Mouse (Mus musculus): ENCODE measurements around the gene Rassf4.

Gene Rassf4

DNA sequence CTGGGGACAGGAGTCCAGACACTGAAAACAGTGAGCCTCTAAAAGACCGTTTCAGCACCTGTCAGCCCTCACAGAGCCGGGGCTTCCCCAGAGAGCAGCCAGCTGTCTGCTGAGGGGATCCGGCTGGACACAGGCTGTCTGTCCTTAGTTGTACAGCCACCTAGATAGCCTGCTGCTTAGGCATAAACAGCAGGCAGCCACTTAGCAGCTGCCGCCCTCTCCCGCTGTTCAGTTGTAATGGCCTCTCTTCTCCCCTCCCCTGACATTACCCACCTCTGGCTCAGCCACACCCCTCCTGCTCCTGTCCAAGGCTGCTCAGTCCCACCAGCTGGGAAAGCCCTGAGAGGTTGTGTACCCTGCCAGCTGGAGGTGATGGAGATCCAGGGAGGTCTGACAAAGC, 2.7 kb downstream of the Rassf4 start:
- no peak for DNase-seq (ENCODE audit: low spot score)

DNA sequence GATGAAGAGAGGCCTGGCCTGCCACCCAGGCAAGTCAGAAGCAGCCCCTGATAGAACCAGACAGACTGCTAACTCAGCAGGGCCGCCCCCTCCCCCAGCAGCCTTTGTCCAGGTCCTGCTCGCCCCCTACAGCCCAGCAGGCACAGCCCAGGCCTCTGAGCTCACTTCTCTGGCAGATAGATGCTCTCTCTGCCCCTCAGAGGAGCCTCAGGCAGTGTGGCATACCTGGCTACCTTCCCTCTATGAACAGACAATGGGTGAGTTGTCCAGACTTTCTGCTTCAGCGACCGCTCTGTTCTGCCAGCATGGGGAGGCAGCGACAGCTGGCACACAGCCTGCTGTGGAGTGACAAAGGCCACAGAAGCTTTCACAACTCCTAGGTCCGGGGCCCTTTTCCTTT, 3.6 kb downstream of the Rassf4 start:
- DNase-seq (ENCODE audit: low spot score): no peak

DNA sequence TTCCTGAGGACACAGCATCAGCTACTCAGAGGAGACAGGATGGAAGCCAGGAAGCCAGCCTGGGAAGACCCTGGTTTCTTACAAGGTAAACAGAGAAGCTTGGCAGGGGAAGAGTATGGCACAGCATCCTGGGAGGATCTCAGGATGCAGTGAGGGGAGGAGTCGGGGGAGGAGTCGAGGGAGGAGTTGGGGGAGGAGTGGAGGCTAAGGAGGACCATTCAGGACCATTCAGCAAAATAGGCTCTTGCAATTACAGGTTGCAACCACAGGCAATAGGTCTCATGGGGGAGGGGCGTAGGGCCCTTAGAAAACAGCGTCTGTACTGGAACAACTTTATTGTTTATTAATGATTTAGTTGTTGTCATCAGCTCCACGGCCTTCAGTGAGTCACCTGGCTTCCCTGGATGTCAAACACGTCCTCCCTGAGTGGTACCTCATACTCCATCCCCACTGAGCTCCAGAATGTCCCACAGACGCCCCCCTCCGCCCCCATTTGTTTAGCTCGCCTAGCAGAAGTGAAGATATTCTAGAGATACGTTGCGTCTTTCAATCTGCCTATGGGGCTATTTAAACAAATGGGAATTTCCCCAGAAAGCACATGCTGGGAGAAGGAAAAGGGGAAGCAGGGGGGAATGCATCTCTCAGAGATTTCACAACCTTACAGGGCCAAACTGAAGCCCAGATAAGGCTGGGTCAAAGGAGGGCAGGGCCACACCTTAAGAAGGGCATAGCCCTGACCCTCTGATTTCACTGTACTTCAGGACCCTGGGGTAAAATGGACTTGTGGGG, 4.9 kb downstream of the Rassf4 start:
- DNase-seq (ENCODE audit: low spot score): no peak

GRCm38 (mm10) chr6:116667382-116667781, 6.4 kb downstream of the Rassf4 start:
- no peak for DNase-seq (ENCODE audit: low spot score)

DNA sequence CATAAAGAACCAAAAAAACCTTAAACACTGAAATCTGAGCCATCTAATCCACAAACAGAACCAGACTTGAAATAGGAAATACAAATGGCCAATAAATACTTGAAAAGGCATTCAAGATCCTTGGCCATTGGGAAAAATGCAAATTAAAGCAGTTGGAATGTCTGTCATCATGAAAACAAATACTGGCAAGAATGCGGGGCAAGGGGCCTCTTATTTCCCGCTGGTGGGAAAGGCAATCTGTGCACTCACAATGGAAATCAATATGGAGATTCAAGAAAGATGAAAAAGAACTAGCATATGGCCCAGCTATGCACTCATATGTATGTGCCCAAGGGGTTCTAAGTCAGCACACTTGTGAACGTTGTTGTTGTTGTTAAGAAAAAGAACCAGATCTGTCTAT, 6.9 kb downstream of the Rassf4 start:
- DNase-seq (ENCODE audit: low spot score): no peak

GRCm38 (mm10) chr6:116666085-116666750, 7.5 kb downstream of the Rassf4 start:
- no peak for DNase-seq (ENCODE audit: low spot score)

GRCm38 (mm10) chr6:116664830-116665229, 8.9 kb downstream of the Rassf4 start:
- DNase-seq (ENCODE audit: low spot score): no peak

GRCm38 (mm10) chr6:116664031-116664430, 9.7 kb downstream of the Rassf4 start:
- DNase-seq (ENCODE audit: low spot score): no peak

DNA sequence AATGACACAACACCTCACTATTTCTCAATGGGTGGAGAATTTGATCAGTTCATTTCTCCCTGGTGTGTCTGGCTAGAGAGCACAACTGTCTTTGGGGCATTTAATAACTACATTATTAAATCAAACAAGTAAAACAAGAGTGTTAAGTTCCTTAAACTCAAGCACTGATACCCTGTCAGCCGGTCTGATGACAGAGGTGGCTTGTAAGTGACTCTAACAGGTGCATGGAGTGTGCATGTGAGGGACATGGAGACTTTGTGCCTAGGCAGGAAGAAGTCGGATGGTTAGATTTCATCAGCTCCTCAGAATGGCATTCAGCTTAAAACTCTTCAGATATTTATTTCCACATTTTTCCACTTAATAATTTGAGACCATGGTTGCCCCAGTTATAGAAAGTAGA, 10.4 kb downstream of the Rassf4 start:
- no peak for DNase-seq (ENCODE audit: low spot score)

DNA sequence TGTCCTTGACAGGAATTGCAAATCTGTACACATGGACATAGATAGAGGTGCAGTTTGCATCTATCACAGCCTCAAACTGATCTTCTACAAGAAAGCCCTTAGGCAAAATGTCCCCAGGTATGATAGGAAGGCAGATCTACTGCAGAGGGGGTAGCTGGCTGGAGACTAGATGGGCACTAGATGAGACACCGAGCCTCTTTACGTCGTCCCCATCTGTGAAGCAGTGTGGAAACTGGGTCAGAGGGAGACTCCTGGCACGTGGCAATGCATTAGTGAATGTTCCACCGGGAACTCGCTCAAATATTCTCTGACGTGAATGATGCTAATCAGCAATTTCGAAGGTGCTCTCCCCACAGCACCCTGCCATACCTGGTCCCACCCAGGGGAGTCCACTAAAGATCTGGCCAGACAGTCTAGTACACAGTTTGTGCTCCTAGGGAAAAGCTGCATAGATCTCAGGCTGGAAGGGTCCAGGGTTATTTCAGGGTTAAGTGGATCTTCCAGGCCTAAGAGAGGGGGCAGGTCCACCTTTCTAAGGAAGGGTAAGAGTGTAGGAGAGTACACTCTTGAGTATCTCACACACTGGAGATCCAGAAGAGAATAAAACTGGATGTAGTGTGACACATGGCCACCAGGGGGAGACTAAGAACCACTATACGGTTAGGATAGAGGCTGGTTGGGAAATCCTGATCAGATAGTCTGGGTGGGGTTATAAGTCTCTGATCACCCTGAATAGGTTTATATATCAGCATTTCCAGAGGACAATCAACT, 19.9 kb downstream of the Rassf4 start:
- peak; percentile 28 for DNase-seq (ENCODE audit: low spot score)

- no peak for DNase-seq (ENCODE audit: low spot score)
These were observed 20.6 kb downstream of the Rassf4 start for GRCm38 (mm10) chr6:116653191-116653590.

DNA sequence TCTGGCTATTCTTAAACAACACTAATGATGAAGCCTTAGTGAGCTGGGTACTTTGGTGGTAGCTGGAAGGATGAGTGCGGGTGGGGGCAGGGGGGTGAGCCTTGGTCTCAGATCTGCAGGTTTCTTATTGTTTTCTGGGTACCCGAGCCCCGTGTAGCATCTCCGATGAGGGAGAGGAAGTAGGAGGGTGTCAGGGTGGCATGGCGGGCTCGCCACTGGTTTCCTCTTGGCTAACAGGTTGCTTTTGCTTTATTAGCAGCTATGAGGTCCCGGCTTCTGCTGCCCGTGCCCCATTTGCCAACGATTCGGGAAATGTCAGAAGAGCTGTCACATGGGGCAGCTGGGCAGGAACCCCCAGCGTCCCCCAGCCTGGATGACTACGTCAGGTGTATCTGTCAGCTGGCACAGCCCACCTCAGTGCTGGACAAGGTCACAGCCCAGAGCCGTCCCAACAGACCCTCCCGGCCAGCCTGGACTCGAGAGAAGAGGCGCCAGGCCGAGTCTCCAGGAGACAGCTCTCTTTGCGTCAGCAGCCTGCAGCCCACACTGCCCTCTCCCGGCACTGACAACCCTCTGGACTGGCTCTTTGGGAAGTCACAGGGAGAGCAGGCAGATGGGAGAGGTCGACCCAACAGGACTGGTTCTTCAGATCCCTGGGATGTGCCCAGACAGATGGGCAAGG, 22.2 kb downstream of the Rassf4 start:
- no peak for DNase-seq (ENCODE audit: low spot score)

DNA sequence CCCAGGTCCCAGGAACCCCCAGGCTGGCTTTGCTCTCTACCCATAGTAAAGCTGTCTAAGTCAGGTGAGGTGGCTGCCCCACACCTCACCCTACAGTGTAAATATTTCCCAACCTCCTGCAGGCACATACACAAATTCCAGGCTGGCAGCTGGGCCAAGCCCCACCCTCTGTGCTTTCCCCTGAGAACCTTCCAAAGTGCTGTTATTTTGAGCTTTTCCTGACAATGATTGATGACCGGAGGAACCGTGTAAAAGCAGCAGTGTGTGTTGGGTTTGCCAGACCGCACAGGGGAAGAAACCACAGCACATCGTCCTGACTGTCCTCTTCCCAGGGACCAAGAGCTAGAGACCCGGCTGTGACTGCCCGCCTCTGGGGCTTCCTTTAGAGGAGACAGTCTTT, 23.3 kb downstream of the Rassf4 start, which contains the start of gene Depp1:
Depp1 (plus strand) TSS at position 204 of the 400 bp plus-strand sequence.
- DNase-seq (ENCODE audit: low spot score): no peak

GRCm38 (mm10) chr6:116649811-116650210, 23.9 kb downstream of the Rassf4 start:
- DNase-seq (ENCODE audit: low spot score): no peak

DNA sequence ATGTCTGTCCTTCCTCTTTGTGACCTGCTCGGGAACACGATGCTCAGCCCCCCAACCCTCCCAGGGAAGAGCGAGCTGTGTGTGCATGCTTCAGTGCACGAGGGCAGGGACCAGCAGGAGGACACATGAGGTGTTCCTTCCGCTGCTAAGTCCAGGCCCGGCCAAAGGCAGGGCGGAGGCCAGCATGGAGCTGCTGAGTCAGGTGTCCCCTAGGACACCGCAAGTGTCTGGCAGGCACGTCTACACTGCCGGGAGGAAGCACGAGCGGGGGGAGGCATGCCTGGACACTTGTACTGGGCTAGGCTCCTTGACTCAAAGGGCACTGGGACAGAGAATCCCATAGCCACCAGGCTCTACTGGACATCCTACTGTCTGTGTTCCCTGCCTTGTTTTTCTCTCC, 26.0 kb downstream of the Rassf4 start:
- no peak for DNase-seq (ENCODE audit: low spot score)

- DNase-seq (ENCODE audit: low spot score): no peak
These were observed 29.4 kb downstream of the Rassf4 start for GRCm38 (mm10) chr6:116644335-116644734.

GRCm38 (mm10) chr6:116643881-116644280, 29.9 kb downstream of the Rassf4 start:
- DNase-seq (ENCODE audit: low spot score): no peak

DNA sequence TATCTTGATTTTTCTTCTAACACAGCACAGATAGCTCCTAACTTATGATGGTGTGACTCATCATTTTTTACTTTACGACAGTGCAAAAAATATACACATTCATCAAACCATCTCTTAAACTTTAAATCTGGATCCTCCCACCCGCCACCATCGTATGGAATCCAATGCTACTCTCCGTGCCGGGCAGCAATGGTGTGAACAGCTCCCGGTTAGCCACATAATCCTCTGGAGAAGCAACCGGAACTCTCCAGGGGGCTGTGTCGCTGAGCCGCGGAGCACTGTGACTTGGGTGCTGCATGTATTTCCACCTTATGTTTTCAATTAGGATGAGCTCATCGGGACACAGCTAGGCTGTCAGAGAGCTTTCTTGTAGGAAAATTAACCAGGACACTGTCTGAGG, 30.8 kb downstream of the Rassf4 start:
- no peak for DNase-seq (ENCODE audit: low spot score)

DNA sequence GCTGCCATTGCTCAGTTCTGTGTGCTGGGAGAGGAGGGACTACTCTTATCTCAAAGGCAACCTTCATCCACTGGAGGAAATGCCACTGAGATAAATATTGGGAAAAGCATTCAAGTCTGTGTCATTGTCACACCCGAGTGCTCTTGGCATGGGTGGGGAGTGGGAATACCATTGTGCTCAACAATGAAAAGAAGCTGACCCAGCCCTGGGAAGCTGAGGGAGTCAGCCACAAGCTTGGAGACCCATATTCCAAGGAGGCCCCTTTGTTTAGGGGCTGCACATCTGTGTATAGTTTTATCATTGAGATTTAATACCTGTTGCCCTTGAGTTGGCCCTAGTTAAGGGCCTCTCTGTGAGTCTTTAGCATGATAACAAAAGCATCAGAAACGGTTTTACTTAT, 34.1 kb downstream of the Rassf4 start:
- no peak for DNase-seq (ENCODE audit: low spot score)

- DNase-seq (ENCODE audit: low spot score): no peak
These were observed 34.9 kb downstream of the Rassf4 start for GRCm38 (mm10) chr6:116638871-116639270.

- DNase-seq (ENCODE audit: low spot score): no peak
These were observed 36.3 kb downstream of the Rassf4 start for GRCm38 (mm10) chr6:116637496-116637895.

GRCm38 (mm10) chr6:116636581-116637235, 37.0 kb downstream of the Rassf4 start:
- no peak for DNase-seq (ENCODE audit: low spot score)

Measured in spleen, adult 12 weeks (tissue).